Mouse (Mus musculus): ENCODE results near the gene Ramp1.

- TF ChIP-seq GATA1 (IDR thresholded peaks at IDR 0.05; ENCODE audit: borderline replicate concordance, low read length) (no peak), FLI1 (IDR thresholded peaks at IDR 0.05; ENCODE audit: low read length) (no peak)
These were observed 51.5 kb downstream of the Ramp1 start for GRCm38 (mm10) chr1:91231142-91231541.
